Mouse (Mus musculus) left cerebral cortex, postnatal 25 days (tissue): ENCODE measurements around the gene Dnajc28. TPM values are rescaled to one million over a fixed set of nuclear protein-coding genes. Genes with fewer than 3 reads are reported as not detected.
A peak's percentile ranks its signal among the peaks of the same experiment; 100 is the strongest.

Experiments
- DNase-seq, 2 experiments: peaks; one replicate each; pipeline ENCODE4 v3.0.0; 2022; ENCODE audit warnings: low spot score in 2 of 2, mixed read lengths in 1 of 2
- intact Hi-C: fragments of 180-260 bp; cut with DNase I; formaldehyde crosslinking; loops from one replicate; pipeline ENCODE4 v1.15.1; 2025
- total RNA-seq, 2 experiments: library from RNA; stranded (reverse); gene quantifications; 2 replicates each; pipeline ENCODE4 v1.2.3; 2021

The Dnajc28 gene
- total RNA-seq, 2 experiments from 2014 or later, result 8.1 to 8.3 TPM

DNA sequence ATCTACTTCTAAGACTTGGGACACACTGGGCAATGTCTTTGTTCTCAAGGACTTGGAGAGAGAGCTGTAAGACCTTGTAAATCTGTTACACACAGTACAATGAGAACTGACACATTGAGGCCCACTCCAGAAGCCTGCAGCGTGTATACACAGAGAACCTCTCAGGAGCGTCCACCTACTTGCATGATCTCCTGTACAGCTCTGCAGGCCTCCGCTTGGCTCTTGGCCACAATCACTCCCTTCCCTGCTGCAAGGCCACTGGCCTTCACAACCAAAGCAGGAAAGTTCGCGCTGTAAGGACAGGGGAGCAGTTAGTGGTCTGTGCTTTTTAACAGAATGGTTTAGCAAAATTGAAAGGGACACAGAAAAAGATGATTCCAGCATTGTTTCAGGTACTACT lies 20.3 kb upstream of the Dnajc28 start:
- intact Hi-C loops, result no loop called here
- DNase-seq, result peak in 1 of 2 experiments; percentile 30

DNA sequence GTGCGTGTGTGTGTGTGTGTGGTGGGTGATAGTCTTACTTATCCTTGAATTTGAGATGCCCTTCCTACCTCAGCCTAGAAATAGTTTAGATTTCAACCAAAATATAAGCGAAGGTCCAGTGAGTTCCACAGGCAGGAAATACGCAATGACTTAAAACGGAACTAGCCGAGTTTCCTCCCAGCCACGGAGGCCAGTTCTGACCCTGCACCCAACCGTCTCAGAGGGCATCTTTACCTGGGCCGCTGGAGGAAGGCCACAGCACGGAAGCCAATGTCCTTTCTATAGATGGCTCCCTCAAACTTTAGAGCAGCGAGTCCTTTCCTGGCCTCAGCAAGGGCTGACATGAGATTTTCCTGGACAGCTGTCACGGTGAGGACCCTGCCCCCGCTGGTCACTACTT lies 14.8 kb upstream of the Dnajc28 start:
- DNase-seq, result no peak
- intact Hi-C loops, result no loop called here

DNA sequence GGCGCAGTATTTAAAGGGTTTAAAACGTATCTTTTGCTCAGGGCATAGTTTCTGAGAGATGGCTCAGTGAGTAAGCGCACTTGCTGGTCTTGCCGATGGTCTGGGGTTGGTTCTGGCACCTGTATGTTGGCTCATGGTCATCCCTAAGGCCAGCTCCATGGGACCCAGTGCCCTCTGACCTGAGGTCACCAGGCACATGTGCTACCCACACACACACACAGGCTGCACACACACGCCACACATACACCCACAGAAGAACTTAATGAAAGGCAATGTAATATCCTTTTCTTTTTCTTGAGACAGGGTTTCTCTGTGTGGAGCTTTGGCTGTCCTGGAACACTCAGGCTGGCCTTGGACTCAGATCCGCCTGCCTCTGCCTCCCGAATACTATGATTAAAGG lies 14.1 kb upstream of the Dnajc28 start:
- DNase-seq, result no peak
- intact Hi-C loops, result no loop called here

DNA sequence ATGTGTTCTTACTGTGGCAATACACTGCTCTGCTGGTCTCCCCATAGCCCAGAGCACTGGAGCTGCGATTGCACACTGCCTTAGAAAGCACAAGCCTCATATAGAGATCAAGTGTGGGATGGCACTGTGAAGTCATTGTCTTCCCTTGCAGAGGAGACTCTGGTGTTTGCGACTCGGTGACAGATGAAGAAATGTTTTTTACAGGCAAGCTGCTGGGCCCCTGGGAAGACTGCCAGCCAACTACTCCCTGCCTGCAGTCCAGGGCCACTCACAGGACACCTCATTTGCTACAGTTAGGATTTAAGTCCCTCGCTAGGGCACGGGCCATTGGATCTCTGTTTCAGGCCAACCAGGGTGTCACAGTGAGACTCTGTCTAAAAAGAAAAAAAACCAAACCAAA lies 13.6 kb upstream of the Dnajc28 start:
- peak in 1 of 2 experiments; percentile 57 for DNase-seq
- intact Hi-C loops, result no loop called here

DNA sequence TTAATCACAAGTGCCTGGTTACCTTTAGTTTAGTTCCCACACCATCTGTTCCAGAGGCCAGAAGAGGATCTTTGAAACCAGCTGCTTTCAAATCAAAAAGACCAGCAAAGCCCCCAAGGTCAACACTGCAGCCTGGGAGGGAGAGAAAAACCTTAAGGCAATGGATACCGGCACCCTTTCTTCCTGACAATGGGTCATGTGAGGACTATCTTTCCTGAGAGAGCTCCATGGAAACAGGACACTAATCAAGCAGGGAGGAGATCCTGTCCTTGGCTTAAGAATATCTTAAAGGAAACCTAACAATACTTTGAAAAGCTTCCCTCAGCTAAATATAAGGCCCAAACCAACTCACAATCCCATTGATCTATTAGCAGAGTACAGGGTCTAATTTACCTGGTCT lies 11.8 kb upstream of the Dnajc28 start:
- DNase-seq, result no peak
- intact Hi-C loops, result no loop called here

DNA sequence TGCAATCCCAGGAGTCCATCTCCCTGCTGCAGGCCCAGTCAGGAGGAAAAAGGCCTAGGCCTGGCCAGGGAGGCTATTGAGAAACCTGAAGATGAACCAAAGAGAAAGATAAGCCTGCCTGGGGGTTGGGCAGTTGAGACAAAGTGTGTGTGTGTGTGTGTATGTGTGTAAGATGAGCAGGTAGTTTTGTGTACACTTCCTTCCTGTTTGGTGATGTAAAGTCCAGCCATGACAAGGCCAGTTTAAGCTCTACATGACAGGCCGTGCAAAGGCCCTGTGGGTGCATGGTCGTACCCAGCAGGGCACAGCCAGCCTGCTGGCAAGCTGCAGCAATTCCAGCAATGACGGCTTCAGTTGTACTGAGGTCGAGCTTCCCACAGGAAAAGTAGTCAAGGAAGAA lies 10.9 kb upstream of the Dnajc28 start:
- DNase-seq, result no peak
- intact Hi-C loops, result no loop called here

DNA sequence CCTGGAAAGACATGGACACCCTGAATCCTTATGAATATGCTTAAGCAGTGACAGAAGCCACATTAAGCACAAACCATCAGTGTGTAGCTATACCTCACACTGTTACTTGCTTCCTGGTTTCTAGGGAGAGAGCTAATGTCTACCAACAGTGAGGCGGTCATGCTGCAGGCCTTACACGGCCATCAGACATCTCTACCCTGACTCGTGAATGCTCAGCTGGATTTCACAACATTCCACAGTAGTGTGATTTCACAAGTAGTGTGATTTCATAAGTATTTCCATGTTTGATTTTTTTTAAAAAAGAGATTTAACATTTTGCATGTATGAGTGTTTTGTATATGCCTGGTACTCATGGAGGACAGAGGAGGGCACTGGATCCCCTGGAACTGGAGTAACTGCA lies 9.8 kb upstream of the Dnajc28 start:
- intact Hi-C loops, result no loop called here
- DNase-seq, result no peak

DNA sequence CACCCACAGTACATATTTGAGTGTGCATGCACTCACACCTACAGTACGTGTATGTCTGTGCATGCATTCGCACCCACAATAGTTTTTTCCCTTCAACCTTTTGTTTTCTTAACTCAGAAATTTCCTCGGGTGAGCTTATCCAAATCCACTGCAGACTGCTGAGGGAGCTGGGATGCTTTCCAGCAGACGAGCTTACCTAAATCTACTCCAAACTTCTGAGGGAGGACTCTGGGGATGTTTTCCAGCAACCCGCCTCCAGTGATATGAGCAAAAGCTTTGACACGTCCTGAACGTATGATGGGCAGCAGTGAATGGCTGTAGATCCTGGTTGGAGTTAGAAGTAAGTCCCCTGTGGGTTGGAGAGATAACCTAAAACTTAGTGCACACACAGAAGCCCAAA lies 9.0 kb upstream of the Dnajc28 start:
- intact Hi-C loops, result no loop called here
- peak in 1 of 2 experiments; percentile 68 for DNase-seq

DNA sequence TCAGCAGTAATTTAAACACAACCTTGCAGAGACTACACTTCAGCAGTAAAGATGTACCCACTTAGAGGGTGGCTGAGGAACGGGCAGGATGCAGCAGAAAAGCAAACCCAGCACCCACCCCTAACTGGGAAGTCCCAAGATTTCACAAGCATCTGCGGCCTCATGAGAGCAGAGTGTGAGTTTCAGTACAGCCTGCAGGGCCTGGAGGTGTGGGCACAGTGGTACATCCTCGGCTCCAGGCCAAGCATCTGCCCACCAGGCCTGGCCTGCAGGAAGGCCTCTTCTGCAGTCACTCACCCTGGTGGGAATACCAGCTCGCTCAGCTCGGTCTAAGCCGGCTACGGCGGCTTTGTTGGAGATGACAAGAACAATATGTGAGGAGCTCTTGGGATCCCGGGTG lies 4.2 kb upstream of the Dnajc28 start:
- intact Hi-C loops, result no loop called here
- no peak for DNase-seq

DNA sequence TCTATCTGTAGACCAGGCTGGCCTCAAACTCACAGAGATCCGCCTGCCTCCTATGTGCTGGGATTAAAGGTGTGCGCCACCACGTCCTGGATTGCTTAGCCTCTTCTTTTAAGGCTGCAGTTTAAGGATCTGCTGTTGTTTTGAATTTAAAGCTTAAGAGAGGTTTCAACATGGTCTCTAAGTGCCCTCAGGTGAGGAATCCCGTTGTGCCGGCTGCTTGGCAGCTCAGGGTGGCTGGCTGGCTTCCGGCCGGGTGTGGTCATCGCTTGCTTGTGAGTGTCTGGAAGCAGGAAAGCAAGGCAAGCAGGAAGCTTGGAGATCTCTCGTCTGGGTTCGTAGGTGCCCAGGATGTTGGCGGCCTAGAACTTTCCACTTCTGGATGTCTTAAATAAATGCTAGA lies 2.2 kb upstream of the Dnajc28 start:
- no peak for DNase-seq
- intact Hi-C loops, result no loop called here

DNA sequence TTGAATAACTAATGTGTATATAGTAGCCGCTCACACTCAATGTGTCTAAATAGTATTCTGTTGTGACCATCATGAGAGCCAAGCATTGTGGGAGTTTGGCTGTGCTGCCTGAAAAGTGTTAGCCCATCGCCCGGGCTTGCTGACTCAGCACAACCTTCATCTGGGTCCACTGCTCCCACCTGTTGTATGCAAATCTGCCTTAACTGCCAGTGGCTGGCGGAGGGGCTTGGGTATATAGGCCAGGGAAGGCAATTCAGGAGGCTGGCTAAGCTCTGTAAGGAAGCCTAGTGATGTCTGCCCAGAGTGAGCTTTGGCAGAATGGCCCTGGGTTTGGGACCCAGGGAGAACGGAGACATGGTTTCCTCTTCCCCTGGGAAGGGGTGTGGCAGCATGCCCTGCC lies 1.4 kb upstream of the Dnajc28 start:
- intact Hi-C loops, result no loop called here
- DNase-seq, result no peak

DNA sequence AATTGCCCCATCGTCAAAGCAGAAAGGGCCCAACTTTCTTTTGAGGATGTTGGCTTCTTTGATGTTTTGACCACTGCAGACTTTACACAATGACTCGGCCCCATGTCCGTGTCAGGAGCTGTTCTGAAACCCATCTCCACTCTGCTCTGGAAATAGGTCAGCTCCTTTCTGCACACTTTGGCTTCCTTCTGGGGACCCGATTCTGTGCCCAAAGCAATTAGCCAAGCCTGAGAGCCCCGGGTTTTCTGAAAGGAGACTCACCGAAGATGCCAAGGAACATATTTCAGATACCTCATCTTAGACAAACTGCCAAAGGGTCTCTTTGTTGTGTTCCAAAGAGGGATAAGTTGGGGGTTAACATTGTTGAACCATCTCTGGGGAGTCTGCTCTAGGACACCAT lies 4.3 kb downstream of the Dnajc28 start:
- intact Hi-C loops, result no loop called here
- no peak for DNase-seq

DNA sequence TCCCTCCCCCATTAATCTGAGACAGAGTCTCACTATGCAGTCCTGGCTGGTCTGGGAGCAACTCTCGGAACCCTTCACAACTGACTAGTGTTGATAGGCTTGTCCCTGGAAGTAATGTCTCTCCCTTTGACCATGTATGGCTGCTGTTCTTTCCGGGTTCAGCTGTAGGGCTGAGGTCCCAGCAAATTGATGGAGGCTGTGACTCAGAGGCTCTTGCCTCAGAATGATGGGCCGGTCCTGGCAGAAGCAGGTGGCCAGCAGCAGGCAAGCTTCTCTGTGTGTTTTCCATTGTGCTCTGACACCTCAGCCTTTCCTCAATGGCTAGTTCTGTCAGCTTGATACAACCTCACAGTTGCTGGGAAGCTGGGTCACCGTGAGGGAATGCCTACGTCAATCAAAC lies 6.3 kb downstream of the Dnajc28 start:
- no peak for DNase-seq
- intact Hi-C loops, result no loop called here

DNA sequence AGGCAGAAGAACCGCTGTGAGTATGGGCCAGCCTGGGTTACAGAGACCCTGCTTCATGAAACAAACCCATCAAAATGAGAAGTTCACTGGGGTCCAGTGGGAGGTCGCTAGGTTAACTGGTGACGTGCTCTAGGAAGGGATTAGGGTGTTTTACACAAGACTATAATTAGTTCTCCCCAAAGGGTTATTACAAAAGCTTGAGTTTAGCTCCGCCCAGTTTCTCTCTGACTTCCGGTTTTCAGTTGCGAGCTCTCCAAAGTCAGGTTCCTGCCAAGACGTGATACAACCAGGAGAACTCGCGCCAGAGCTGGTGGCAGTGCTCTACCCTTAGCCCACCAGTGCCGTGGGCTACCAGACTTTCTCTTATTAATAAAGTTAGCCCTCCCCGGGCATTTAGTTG lies 7.6 kb downstream of the Dnajc28 start:
- intact Hi-C loops, result no loop called here
- no peak for DNase-seq

DNA sequence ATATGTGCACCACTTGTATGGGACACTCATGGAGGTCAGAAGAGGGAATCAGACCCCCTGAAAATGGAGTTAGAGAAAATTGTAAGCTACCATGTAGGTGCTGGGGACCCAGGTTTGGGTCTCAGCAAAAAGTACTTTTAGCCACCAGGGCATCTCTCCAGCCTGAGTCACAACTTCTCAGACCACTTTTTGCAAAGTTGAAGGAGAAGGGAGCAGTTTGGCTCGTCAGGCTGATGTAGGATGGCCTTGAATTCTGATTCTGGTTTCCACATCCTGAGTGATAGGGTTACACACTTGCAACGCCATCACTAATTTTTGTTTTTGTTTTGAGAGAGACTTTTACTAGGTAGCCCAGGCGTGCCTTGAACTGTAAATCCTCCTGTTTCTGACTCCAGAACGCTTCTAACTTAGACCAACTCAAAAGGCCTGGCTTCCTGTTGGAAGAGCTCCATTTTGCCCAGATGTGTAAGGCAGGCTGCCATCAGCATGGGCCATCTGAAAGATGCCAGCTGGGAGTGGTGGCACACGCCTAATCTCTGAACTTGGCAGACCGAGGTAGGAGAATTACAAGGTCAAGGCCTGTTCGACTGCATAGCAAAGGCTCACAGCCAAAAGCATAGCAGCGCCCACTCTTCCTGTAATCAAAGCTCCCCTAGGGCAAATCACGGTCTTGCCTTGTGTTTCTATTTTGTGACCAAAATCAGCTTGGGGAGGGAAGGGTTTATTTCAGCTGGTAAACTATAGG lies 9.2 kb downstream of the Dnajc28 start:
- DNase-seq, result no peak
- intact Hi-C loops, result no loop called here

DNA sequence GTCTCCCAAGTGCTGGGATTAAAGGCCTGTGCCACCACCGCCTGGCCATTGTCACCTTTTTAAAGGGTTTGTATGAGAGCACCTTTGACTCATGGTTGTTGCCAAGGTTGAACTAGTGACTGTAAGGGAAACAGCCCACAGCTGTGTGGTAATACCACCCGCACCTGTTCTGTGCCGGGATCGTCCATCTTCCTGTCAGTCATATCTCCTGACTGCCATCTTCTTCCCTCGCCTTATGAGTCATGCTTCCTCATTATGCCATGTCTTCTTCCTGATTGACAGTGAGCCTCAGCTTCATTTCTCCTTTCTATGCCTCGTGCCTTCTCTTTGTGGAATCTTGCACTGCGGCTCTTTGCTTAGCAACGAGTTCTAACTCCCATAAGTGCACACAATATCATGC lies 11.9 kb downstream of the Dnajc28 start:
- intact Hi-C loops, result no loop called here
- no peak for DNase-seq

DNA sequence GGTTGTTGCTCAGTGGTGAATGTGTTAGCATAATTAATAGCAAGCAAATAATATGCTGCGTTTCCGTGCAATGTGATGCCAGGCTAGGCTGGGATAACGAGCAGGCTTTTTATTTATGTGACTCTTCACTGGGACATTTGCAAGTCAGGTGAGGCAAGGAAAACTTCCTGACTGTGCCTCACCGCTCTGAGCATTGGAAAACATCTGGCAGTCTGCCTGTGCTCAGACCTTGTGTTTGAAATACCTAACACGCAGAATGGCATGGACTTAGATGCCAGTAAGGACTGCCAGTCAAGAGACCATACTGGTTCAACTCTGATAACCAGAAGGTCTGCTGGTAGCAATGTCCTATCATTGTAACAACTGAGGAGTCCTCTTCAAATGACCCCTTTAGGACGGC lies 13.7 kb downstream of the Dnajc28 start:
- intact Hi-C loops, result no loop called here
- DNase-seq, result no peak

DNA sequence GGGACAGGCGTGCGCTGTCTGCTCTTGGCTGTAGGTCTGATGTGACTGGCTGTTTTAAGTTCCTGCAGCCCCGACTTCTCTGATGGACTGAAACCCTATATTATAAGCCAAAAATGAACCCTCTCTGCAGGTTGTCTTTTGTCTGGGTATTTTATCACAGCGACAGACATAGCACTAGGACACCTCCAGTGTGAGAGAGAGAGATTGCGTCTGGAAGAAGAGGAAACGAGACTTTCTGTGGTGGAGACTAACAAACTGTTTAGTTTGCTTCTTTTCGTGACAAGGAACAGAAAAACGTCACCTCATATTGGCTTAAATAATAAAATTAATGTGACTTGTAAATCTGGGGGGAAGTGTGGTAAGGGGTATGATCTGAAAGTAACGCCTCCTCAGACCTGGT lies 17.1 kb downstream of the Dnajc28 start:
- DNase-seq, result no peak
- intact Hi-C loops, result no loop called here

DNA sequence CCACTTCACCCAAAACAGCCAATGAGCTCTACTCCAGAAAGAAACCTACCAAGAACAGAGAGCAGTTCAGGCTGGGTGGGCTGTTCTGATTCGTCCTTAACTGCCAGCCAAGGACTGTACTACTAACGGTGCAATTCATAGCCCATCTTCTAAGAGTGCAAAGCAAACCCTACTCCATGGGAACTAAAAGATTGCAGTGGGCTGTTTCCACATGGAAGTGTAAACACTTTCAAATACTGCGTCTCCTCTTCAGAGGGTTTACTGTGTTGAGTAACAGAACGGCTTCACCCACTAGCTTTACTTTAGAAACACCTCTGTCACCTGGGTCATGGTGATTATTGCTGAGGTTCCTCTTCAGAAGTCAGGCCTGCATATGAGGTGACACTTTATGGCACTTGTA lies 17.7 kb downstream of the Dnajc28 start:
- intact Hi-C loops, result no loop called here
- no peak for DNase-seq

DNA sequence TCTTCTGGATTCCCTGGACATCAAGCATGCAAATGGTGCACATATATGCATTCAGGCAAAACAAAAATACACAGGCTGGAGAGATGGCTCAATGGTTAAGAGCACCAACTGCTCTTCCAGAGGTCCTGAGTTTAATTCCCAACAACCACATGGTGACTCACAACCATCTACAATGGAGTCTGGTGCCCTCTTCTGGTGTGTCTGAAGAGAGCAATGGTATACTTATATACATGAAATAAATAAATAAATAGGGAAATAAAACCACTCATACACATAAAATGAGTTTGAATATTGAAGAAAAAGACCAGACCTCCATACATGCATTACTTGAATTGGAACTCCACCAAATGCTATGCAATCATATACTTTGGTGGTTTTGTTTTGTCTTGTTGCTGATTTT lies 19.6 kb downstream of the Dnajc28 start:
- intact Hi-C loops, result no loop called here
- DNase-seq, result no peak

DNA sequence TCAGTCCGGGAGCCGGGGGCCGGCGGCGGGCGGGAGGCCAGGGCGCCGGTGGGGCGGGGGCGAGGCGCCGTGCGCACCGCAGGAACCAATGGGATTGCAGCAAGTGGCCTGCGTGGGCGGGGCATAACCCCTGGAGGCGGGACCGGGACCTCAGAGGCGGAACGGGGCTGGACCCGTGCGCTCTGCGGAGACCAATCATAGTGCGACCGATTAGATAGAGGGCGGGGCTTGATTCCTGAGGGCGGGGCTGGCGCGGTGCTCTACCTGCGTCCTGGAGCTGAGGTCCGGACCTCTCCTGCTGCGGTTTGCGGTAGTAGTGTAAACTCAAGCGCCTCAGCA lies 21.2 kb downstream of the Dnajc28 start, which contains the start of gene Tmem50b:
Tmem50b (minus strand) TSS at position 129 of the 339 bp plus-strand sequence.
- intact Hi-C loops, result loop anchor here (2.0 kb wide), 1 partner anchor 49 kb away; the partner anchor contains the start of genes Gart and Son
- peak; percentile 99 for DNase-seq
